Mouse (Mus musculus) midbrain, embryonic 10.5 days (tissue): ENCODE data around the gene Farp1. TPM values are rescaled to one million over a fixed set of nuclear protein-coding genes. Genes with fewer than 3 reads are reported as not detected.
A peak's percentile ranks its signal among the peaks of the same experiment; 100 is the strongest.

Experiments used
- DNase-seq: peaks from one replicate; pipeline ENCODE4 v3.0.0-alpha.2; 2017; ENCODE audit warnings: low spot score
- H3K27ac ChIP-seq: fragments of 300-500 bp; sonication (generic); replicated peaks from 2 replicates; pipeline ENCODE4 v1.5.1; 2016; ENCODE audit warnings: mild to moderate bottlenecking
- H3K27me3 ChIP-seq: fragments of 300-500 bp; sonication (generic); 2 replicates; pipeline ENCODE4 v1.6.1; 2016; ENCODE audit warnings: low read depth, mild to moderate bottlenecking; ENCODE audit not compliant: poor library complexity, severe bottlenecking
- H3K36me3 ChIP-seq: fragments of 300-500 bp; sonication (generic); 2 replicates; pipeline ENCODE4 v1.6.1; 2016; ENCODE audit warnings: mild to moderate bottlenecking, moderate library complexity
- H3K4me1 ChIP-seq: fragments of 300-500 bp; sonication (generic); 2 replicates; pipeline ENCODE4 v1.6.1; 2016
- H3K4me3 ChIP-seq: fragments of 300-500 bp; sonication (generic); 2 replicates; pipeline ENCODE4 v1.5.1; 2016; ENCODE audit warnings: mild to moderate bottlenecking, moderate library complexity
- H3K9me3 ChIP-seq: fragments of 300-500 bp; sonication (generic); replicated peaks from 2 replicates; pipeline ENCODE4 v1.6.1; 2016; ENCODE audit warnings: mild to moderate bottlenecking
- WGBS: fragments of 180-500 bp; shearing (Covaris S2); methylation state at CpG from one replicate; pipeline ENCODE4 v1.1.7; 2016; 5-methylcytosine and 5-hydroxymethylcytosine counted together
- polyA plus RNA-seq: library from polyadenylated mRNA; unstranded; fragments of >200 nt; fragmentation: Nextera tagmentation; extraction: Ambion mirVana; gene quantifications from 2 replicates; pipeline ENCODE4 v1.2.1, GENCODE M21; 2016

The Farp1 gene
- polyA plus RNA-seq, 1 experiment from 2014 or later = 18.2 TPM

DNA sequence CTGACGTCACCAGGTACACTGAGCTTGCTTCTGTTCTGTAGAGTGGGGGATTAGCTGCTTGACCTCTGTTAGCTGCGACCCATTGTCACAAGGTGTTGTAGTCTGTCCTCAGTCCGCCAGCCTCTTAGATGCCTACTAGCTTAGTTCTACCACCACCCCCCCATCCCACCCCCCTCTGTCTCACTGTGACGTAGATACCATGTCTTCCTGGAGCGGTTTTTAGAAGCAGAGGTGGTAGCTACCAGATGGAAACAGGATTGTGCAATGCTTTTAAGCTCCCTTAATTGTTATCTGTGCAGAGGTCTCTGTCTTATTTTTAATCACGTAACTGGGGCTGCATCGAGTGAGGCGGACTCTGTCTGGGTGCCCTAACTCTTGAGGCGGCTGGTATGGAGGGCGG is 219.9 kb downstream of the Farp1 start:
- WGBS = 89% methylated on average over 10 of the region's 10 CpGs
- DNase-seq = no peak
- Histone ChIP-seq H3K27ac (no peak overlapping the region), H3K27me3 (no peaks in the 10 kb centered on the region), H3K4me1 (peaks cover 23% of the 10 kb centered on the region), H3K36me3 (peaks cover 31% of the 10 kb centered on the region), H3K4me3 (no peak overlapping the region), H3K9me3 (no peaks in the 10 kb centered on the region)

DNA sequence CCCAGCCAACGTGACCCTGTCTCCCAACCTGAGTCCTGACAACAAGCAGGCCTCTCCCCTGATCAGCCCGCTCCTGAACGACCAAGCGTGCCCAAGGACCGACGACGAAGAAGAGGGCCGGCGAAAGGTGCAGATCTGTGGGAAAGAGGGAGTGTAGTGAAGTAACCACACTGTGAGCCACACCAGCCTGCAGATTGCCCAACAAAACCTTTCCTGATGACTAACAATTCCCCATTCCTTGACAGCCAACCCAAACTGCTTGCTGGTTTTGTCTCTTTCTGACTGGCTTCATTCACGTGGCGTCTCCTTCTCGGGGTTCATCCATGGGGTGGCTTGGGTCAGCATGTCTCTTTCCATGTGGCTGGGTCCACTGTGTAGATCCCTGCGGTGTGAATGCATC is 220.5 kb downstream of the Farp1 start:
- H3K36me3 ChIP-seq = peaks cover 31% of the 10 kb centered on the region
- WGBS = 91% methylated on average over 13 of the region's 13 CpGs
- H3K9me3 ChIP-seq = no peaks in the 10 kb centered on the region
- no peaks in the 10 kb centered on the region for H3K27me3 ChIP-seq
- peaks cover 23% of the 10 kb centered on the region for H3K4me1 ChIP-seq
- no peak overlapping the region for H3K4me3 ChIP-seq
- H3K27ac ChIP-seq = no peak overlapping the region
- DNase-seq = no peak

DNA sequence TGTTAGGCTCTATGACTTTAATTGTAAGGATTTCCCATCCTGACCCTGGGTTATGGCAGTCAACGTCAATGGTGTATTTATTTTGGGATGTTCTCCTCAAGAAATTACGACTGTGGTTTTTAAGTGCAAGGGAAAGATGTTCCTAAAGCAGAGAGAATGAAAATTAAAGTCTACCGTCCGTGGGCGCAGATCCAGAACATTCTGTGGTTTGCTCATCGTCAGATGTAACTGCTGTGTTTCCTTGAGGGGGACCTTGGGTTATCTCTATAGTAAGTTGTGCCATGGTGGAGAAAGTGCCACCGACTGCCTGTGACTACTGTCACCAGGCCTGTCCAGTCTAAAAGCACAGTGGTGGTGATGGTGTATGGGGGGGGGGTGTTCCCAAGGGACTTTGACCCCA is 221.9 kb downstream of the Farp1 start:
- whole genome bisulfite sequencing = 94% methylated on average over 7 of the region's 7 CpGs
- peaks cover 17% of the 10 kb centered on the region for H3K4me1 ChIP-seq
- no peak overlapping the region for H3K4me3 ChIP-seq
- no peaks in the 10 kb centered on the region for H3K9me3 ChIP-seq
- no peak overlapping the region for H3K27ac ChIP-seq
- peaks cover 28% of the 10 kb centered on the region for H3K36me3 ChIP-seq
- H3K27me3 ChIP-seq = no peaks in the 10 kb centered on the region
- no peak for DNase-seq

- Histone ChIP-seq H3K9me3 (no peaks in the 10 kb centered on the region), H3K36me3 (peaks cover 31% of the 10 kb centered on the region), H3K4me3 (no peak overlapping the region), H3K27me3 (no peaks in the 10 kb centered on the region), H3K27ac (peak overlapping the region; percentile 52), H3K4me1 (peaks cover 13% of the 10 kb centered on the region)
- DNase-seq = no peak
- 76% methylated on average over 11 of the region's 11 CpGs for WGBS
These were observed 224.3 kb downstream of the Farp1 start for GRCm38 (mm10) chr14:121259332-121259731.

GRCm38 (mm10) chr14:121259789-121260188 is 224.8 kb downstream of the Farp1 start:
- Histone ChIP-seq H3K36me3 (peaks cover 31% of the 10 kb centered on the region), H3K9me3 (no peaks in the 10 kb centered on the region), H3K4me3 (no peak overlapping the region), H3K27me3 (no peaks in the 10 kb centered on the region), H3K27ac (peak overlapping the region; percentile 52), H3K4me1 (peaks cover 13% of the 10 kb centered on the region)
- WGBS = 65% methylated on average over 7 of the region's 7 CpGs
- DNase-seq = peak; percentile 61

- peaks cover 13% of the 10 kb centered on the region for H3K4me1 ChIP-seq
- peaks cover 29% of the 10 kb centered on the region for H3K36me3 ChIP-seq
- DNase-seq = no peak
- WGBS = 78% methylated on average over 5 of the region's 5 CpGs
- H3K9me3 ChIP-seq = no peaks in the 10 kb centered on the region
- H3K4me3 ChIP-seq = no peak overlapping the region
- H3K27me3 ChIP-seq = no peaks in the 10 kb centered on the region
- no peak overlapping the region for H3K27ac ChIP-seq
These were observed 226.4 kb downstream of the Farp1 start for GRCm38 (mm10) chr14:121261229-121261879.

GRCm38 (mm10) chr14:121262606-121263005 is 227.6 kb downstream of the Farp1 start:
- WGBS = 85% methylated on average over 4 of the region's 4 CpGs
- peaks cover 31% of the 10 kb centered on the region for H3K36me3 ChIP-seq
- no peak for DNase-seq

DNA sequence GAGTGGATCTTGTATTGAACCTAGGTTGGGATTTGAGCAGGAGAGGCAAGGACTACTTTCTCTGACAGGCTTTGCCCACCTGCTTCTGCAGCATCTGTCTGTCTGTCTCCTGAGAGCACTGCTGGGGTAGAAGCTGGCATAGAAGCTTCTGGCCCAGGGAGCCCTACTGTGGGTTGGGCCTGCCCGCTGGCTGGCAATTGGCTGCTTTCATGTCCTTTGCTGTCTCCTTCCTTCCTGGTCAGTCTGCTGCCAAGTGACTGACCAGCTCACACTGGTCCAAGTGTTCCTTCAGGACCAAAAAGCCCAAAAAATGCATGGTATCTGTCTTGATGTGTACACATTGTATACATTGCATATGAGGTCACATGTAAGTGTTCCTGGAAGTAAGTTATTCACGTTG is 228.9 kb downstream of the Farp1 start:
- WGBS = 92% methylated on average over 2 of the region's 2 CpGs
- H3K27me3 ChIP-seq = no peaks in the 10 kb centered on the region
- peaks cover 25% of the 10 kb centered on the region; the same call in 1 of the 2 replicates for H3K36me3 ChIP-seq

More at GRCm38 (mm10) chr14:121262606-121263005, 227.6 kb downstream of the Farp1 start:
- Histone ChIP-seq H3K27me3 (no peaks in the 10 kb centered on the region), H3K4me3 (no peak overlapping the region), H3K27ac (no peak overlapping the region; the same call in 1 of the 2 replicates), H3K9me3 (no peaks in the 10 kb centered on the region), H3K4me1 (peaks cover 13% of the 10 kb centered on the region)

DNA sequence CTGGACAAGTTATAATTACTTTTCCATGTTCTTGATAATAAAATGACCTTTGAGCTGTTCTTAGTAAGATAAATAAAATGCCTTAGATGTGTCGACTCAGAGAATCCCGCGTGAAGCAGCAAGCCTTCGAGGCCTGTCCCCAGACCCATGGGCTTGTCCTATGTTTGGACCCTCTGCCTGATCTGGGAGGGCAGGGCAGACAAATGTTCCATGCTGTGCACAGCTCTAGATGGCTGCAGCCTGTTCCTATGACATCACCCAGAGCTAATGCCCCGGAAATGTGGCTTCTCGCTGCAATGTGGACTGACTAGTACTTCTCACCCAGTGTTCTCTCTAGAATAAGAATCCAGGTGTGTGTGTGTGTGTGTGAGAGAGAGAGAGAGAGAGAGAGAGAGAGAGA is 229.5 kb downstream of the Farp1 start:
- Histone ChIP-seq H3K27me3 (no peaks in the 10 kb centered on the region), H3K27ac (no peak overlapping the region), H3K4me1 (peaks cover 8% of the 10 kb centered on the region), H3K9me3 (no peaks in the 10 kb centered on the region), H3K36me3 (peaks cover 25% of the 10 kb centered on the region; the same call in 1 of the 2 replicates), H3K4me3 (no peak overlapping the region)
- no peak for DNase-seq
- 93% methylated on average over 6 of the region's 6 CpGs for WGBS

More for the DNA sequence above, 228.9 kb downstream of the Farp1 start:
- H3K9me3 ChIP-seq = no peaks in the 10 kb centered on the region
- H3K4me1 ChIP-seq = peaks cover 13% of the 10 kb centered on the region
- no peak overlapping the region for H3K27ac ChIP-seq
- no peak for DNase-seq
- no peak overlapping the region for H3K4me3 ChIP-seq

- H3K27me3 ChIP-seq = no peaks in the 10 kb centered on the region
- WGBS = 85% methylated on average over 8 of the region's 8 CpGs
- H3K9me3 ChIP-seq = no peaks in the 10 kb centered on the region
- H3K4me3 ChIP-seq = no peak overlapping the region
- 0 out of 2 replicates have a peak, but pooled peaks cover 1% of the 10 kb centered on the region for H3K4me1 ChIP-seq
- DNase-seq = no peak
- H3K27ac ChIP-seq = no peak overlapping the region
- peaks cover 43% of the 10 kb centered on the region for H3K36me3 ChIP-seq
These were observed 232.8 kb downstream of the Farp1 start for GRCm38 (mm10) chr14:121267801-121268200.

DNA sequence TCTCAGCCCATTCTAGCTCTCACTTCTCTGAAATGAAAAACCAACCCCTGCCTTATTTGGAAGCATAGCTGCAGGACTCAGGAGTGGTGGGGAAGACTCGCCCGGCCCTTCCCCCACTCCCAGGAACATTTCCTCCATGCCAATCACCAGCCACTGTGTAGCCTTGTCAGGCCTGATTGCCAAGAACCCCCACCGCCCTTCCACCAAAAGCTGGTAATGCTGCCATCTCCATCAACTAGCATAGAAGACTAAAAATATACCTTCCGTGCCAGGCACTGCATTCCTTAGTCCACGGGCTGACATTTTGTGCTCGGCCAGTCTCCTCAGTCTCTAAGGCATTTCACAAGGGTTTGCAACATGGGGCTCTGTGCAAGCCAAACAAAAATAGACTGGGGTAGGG is 235.5 kb downstream of the Farp1 start:
- Histone ChIP-seq H3K27me3 (no peaks in the 10 kb centered on the region), H3K4me1 (no peaks in the 10 kb centered on the region), H3K4me3 (no peak overlapping the region), H3K36me3 (peaks cover 61% of the 10 kb centered on the region), H3K9me3 (no peaks in the 10 kb centered on the region), H3K27ac (no peak overlapping the region)
- no peak for DNase-seq
- 84% methylated on average over 6 of the region's 6 CpGs for WGBS

DNA sequence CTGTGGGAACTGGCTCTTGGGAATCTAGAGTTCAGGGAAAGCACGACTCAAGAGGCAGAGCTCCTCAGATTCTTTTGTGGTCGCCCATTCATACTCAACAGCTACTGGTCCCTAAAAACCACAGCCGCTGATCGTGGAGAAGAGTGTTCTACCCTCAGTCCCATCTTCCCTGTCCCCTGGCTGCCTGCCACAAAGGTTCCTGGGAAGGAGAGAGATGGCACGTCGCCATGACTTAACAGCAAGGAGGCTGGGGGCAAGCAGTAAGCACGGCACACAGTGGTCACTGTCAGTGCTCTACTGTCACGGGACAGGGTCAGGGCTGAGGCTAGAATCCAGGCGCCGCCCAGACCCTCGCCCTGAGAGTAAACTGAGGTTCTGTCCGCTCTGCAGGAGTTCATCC is 240.0 kb downstream of the Farp1 start:
- 91% methylated on average over 12 of the region's 12 CpGs for WGBS
- Histone ChIP-seq H3K27ac (no peak overlapping the region), H3K4me3 (no peak overlapping the region), H3K27me3 (no peaks in the 10 kb centered on the region), H3K4me1 (no peaks in the 10 kb centered on the region), H3K9me3 (no peaks in the 10 kb centered on the region), H3K36me3 (peaks cover 69% of the 10 kb centered on the region)
- DNase-seq = no peak

GRCm38 (mm10) chr14:121276016-121276415 is 241.0 kb downstream of the Farp1 start:
- no peak for DNase-seq
- WGBS = 90% methylated on average over 10 of the region's 10 CpGs
- no peaks in the 10 kb centered on the region for H3K9me3 ChIP-seq

More at GRCm38 (mm10) chr14:121276016-121276415, 241.0 kb downstream of the Farp1 start:
- no peak overlapping the region for H3K4me3 ChIP-seq
- no peaks in the 10 kb centered on the region for H3K27me3 ChIP-seq
- H3K36me3 ChIP-seq = peaks cover 77% of the 10 kb centered on the region
- no peak overlapping the region for H3K27ac ChIP-seq
- no peaks in the 10 kb centered on the region for H3K4me1 ChIP-seq
